Mouse (Mus musculus): ENCODE data around the gene Spx.

- TF ChIP-seq POLR2A (IDR thresholded peaks at IDR 0.05; ENCODE audit: insufficient read depth, low read length), result no peak
- no peak for TF ChIP-seq CTCF (IDR thresholded peaks at IDR 0.05; ENCODE audit: low read depth, low read length)
- TF ChIP-seq EP300 (IDR thresholded peaks at IDR 0.05; ENCODE audit: insufficient read depth, low read depth, low read length), result no peak
Measured at GRCm38 (mm10) chr6:142386285-142387010, 26.8 kb upstream of the Spx start.

Measured in ES-Bruce4 (cell line).